Mouse (Mus musculus): ENCODE measurements around the gene Arsk.

DNA sequence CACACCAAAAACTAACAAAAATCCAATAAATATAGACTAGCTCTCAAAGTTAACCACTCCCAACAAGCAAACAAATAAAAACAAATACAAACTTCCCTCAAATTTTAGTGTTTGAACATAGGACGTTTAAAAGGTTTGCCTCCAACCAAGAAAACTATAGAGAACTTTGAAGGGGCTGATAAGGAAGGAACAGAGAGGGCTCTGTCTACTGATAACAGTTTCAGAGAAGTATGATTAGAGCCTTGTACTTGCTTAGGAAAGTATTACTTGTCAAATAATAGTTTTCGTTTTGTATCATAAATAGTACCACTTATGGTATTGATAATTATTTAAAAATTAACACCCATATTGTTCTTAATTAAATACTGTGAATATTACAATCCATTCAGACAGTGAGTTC, 83.9 kb downstream of the Arsk start:
- TF ChIP-seq POLR2A (IDR thresholded peaks at IDR 0.05; ENCODE audit: borderline replicate concordance, extremely low read depth, low read depth, low read length) (no peak), CTCF (IDR thresholded peaks at IDR 0.05; ENCODE audit: insufficient read depth, low read length) (no peak)

Measured in lung, adult 2 months (tissue).